Mouse (Mus musculus): Measurements from ENCODE around the gene Tmco4. TPM values are rescaled to one million over a fixed set of nuclear protein-coding genes. Genes with fewer than 3 reads are reported as not detected.

Gene Tmco4
- total RNA-seq, 4 experiments from 2014 or later = 9.9 to 13.6 (median 11.7) TPM

- no peak for DNase-seq (ENCODE audit: low spot score)
These were observed 119.0 kb downstream of the Tmco4 start for GRCm38 (mm10) chr4:139091478-139092355.

GRCm38 (mm10) chr4:139092356-139093195 is 119.9 kb downstream of the Tmco4 start, which contains the start of gene Nbl1:
Gene Nbl1, minus strand, starts transcription at chr4:139092993.
- DNase-seq (ENCODE audit: low spot score) = no peak

- DNase-seq (ENCODE audit: low spot score) = no peak
These were observed 120.5 kb downstream of the Tmco4 start for GRCm38 (mm10) chr4:139093196-139093530.

GRCm38 (mm10) chr4:139095406-139095805 is 122.7 kb downstream of the Tmco4 start:
- DNase-seq (ENCODE audit: low spot score) = no peak

- no peak for DNase-seq (ENCODE audit: low spot score)
These were observed 123.5 kb downstream of the Tmco4 start for GRCm38 (mm10) chr4:139096201-139096600.

GRCm38 (mm10) chr4:139100326-139100725 is 127.6 kb downstream of the Tmco4 start:
- no peak for DNase-seq (ENCODE audit: low spot score)

- DNase-seq (ENCODE audit: low spot score) = no peak
These were observed 128.9 kb downstream of the Tmco4 start for GRCm38 (mm10) chr4:139101546-139101945.

GRCm38 (mm10) chr4:139105453-139105852 is 132.8 kb downstream of the Tmco4 start:
- no peak for DNase-seq (ENCODE audit: low spot score)

Other genes with a start within 250 kb of the Tmco4 start
- gene Pla2g2c, start 248.1 kb upstream of the Tmco4 start, total RNA-seq (2022) = under 1 TPM in 2 of 4 experiments, not detected in 2; 0.17 to 0.19 TPM
- gene Ubxn10, start 235.7 kb upstream of the Tmco4 start, total RNA-seq (2022) = 1 to 10 TPM; 2.3 to 3.3 (median 2.8) TPM
- under 1 TPM; 0.34 to 0.63 (median 0.55) TPM for gene Pla2g2f, start 215.3 kb upstream of the Tmco4 start, total RNA-seq (2022)
- gene Pla2g2d, start 197.2 kb upstream of the Tmco4 start, total RNA-seq (2022) = 1 to 10 TPM in 2 of 4 experiments, under 1 TPM in 1, not detected in 1; 0.44 to 1.9 (median 1.2) TPM
- gene Pla2g5, start 109.4 kb upstream of the Tmco4 start, total RNA-seq (2022) = 10 to 100 TPM; 32.9 to 44.0 (median 38.3) TPM
- gene Gm13030, start 98.9 kb upstream of the Tmco4 start, total RNA-seq (2022) = not detected
- 1 to 10 TPM in 1 of 4 experiments, not detected in 3; 2.0 TPM for gene Pla2g2e, start 94.9 kb upstream of the Tmco4 start, total RNA-seq (2022)
- gene Otud3, start 58.9 kb upstream of the Tmco4 start, total RNA-seq (2022) = 10 to 100 TPM in 1 of 4 experiments, 1 to 10 TPM in 3; 9.6 to 14.6 (median 9.9) TPM
- gene Rnf186, start 5.8 kb upstream of the Tmco4 start, total RNA-seq (2022) = under 1 TPM in 1 of 4 experiments, not detected in 3; 0.23 TPM
- gene Htr6, start 102.7 kb downstream of the Tmco4 start, total RNA-seq (2022) = not detected
- gene Nbl1, start 120.1 kb downstream of the Tmco4 start, total RNA-seq (2022) = 10 to 100 TPM; 15.1 to 21.3 (median 19.2) TPM
- 100 to 1,000 TPM; 570 to 700 (median 625) TPM for gene Minos1, start 158.2 kb downstream of the Tmco4 start, total RNA-seq (2022)
- gene Capzb, start 220.0 kb downstream of the Tmco4 start, total RNA-seq (2022) = 100 to 1,000 TPM; 354 to 406 (median 379) TPM

Measured in heart, adult 8-10 months (tissue).